Mouse (Mus musculus) liver, adult 10 weeks (tissue): ENCODE measurements around the gene 9230104L09Rik. TPM values are rescaled to one million over a fixed set of nuclear protein-coding genes. Genes with fewer than 3 reads are reported as not detected.

Source experiments
- polyA plus RNA-seq: library from polyadenylated mRNA; stranded (reverse); fragments of 350-450 nt; fragmentation: Illumina TruSeq; extraction: RNeasy Lipid Tissue Mini Kit (QIAGEN cat#74804); gene quantifications from one replicate; pipeline ENCODE4 v1.2.3, GENCODE M21; 2014; ENCODE audit warnings: low read depth, low replicate concordance

9230104L09Rik gene
- not detected for polyA plus RNA-seq

DNA sequence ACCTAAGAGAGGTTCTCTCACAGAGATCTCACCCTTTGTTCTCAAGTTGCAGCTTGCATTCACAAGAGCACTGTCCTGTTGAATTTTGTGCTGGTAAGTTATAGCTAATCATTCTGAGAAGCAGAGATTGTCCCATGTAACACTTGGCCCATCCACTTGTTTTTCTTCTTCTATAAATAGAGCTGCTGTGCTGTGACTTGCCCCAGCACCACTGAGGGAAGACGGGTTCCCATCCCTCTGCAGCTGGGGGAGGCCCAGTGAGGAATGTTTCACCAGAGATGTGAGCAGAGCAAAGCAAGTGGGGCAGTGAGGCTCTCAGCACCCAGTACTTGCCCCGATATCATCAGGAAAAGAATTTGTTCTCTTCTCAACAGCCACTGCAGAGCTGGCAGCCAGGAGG, at the start of gene 9230104L09Rik:
TSS of gene 9230104L09Rik (minus strand) at position 73 of the 400 bp plus-strand sequence.

DNA sequence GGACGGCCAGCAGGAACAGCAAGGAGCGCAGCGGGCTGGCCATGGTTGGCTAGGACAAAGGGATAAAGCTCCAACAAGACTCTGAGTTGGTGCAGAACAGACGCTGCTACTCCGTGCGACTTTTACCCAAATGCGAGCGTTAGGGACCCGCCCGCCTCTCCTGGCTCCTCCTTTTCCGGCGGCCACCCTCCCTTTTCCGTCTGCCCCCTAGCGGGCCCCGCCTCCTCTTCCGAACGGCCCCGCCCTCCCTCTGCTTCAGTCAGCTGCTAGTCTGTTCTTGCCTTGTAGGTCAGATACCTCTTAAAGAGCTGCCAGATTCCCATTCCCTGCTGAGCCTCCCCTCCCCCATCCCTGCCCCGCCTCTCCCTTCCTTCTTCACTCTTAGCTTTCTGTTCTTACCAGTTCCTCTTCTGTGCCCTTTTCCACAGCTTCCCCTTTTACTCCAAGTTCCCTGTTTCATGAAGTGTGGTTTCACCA, 10.5 kb upstream of the 9230104L09Rik start, which contains the start of gene Cst3:
TSS of gene Cst3 (minus strand) at position 358 of the 477 bp plus-strand sequence.

DNA sequence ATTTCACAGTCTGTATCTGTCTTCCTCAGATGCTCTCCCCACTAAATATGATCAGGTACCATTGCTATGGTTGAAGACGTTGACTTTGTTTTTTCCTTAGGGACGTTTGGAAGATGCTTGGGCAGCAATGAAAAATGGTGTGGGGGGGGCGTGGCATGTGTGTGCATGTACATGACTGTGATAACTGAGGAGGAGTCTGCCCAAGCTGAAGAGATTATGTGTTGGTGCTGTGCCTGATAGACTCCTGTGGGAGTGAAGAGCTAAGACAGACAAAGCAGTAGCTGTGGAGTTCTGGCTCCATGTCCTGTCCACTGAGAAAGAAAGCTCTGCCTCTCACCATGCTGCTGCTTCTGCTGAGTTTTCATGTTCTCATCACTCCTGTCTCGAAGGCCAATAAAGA, 29.9 kb downstream of the 9230104L09Rik start, which contains the start of gene Cst9:
TSS of gene Cst9 (plus strand) at position 236 of the 400 bp plus-strand sequence.

DNA sequence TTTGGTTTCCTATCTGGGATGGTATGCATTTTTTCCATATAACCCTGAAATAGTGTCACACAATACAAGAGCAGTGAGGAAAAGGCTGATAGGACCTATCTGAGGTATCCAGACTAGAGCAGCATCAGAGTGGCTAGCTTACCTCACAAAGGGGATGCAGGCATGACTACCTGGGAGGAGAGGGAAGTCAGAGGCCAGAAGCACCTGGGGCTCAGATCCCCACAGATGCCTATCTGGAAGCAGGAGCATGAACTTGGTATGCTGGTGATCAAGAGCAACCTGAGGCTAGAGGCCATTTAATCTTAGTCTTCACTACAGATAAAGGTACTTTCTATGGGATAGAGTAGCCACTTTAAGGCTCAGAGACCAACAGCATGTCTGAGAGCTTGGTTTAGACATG, 44.9 kb downstream of the 9230104L09Rik start, which contains the start of gene Cst13:
TSS of gene Cst13 (plus strand) at position 173 of the 400 bp plus-strand sequence.

DNA sequence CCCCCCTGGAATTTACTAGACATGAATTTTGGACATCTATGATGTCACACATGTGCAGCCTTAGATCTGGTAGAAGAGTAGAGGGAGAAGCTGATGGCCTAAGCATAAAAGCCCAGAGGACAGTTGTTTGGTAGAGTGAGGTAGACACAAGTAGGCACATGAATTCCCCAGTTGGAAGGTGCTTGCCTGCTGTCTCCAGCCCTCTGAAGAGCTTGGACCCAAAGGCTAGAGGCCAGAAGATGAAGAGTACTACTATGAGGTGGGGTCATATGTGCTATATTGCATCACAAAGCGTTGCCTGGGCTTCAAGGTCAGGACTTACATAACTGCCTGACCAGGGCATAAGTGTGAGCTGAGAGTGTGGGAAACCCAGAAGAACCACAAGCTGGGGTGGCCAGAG, 66.4 kb downstream of the 9230104L09Rik start, which contains the start of gene Cst8:
TSS of gene Cst8 (plus strand) at position 301 of the 400 bp plus-strand sequence.

Other genes with a start within 250 kb of the 9230104L09Rik start
- gene Nxt1, start 192.4 kb downstream of the 9230104L09Rik start, polyA plus RNA-seq: 5.0 TPM
- gene Gzf1, start 184.0 kb downstream of the 9230104L09Rik start, polyA plus RNA-seq: 46.1 TPM
- gene Napb, start 132.6 kb downstream of the 9230104L09Rik start, polyA plus RNA-seq: 2.3 TPM
- gene Cstl1, start 114.7 kb downstream of the 9230104L09Rik start, polyA plus RNA-seq: not detected
- not detected for gene Cst11, start 93.5 kb downstream of the 9230104L09Rik start, polyA plus RNA-seq
- not detected for gene 8030411F24Rik, start 83.0 kb downstream of the 9230104L09Rik start, polyA plus RNA-seq
- not detected for gene Cst12, start 75.7 kb downstream of the 9230104L09Rik start, polyA plus RNA-seq
- gene Cst8, start 66.3 kb downstream of the 9230104L09Rik start, polyA plus RNA-seq: not detected
- not detected for gene Cst13, start 45.0 kb downstream of the 9230104L09Rik start, polyA plus RNA-seq
- gene Cst9, start 29.9 kb downstream of the 9230104L09Rik start, polyA plus RNA-seq: not detected
- gene Cst3, start 10.7 kb upstream of the 9230104L09Rik start, polyA plus RNA-seq: 30.6 TPM
- not detected for gene Gm1330, start 138.2 kb upstream of the 9230104L09Rik start, polyA plus RNA-seq
- gene Gm10750, start 152.2 kb upstream of the 9230104L09Rik start, polyA plus RNA-seq: not detected